Mouse (Mus musculus) heart, adult 2 months (tissue): ENCODE data around the gene Adgrd1.

Experiments used
- CTCF ChIP-seq: fragments of 200-600 bp; IDR thresholded peaks from 2 replicates; pipeline ENCODE4 v1.8.1; 2022; ENCODE audit warnings: antibody characterized with exemption, mild to moderate bottlenecking, moderate library complexity
- EP300 ChIP-seq: fragments of 200-500 bp; IDR thresholded peaks from 2 replicates; pipeline ENCODE4 v1.6.1; 2011; ENCODE audit warnings: low read depth, low read length, control low read depth; ENCODE audit not compliant: insufficient read depth
- POLR2A ChIP-seq: fragments of 200-500 bp; IDR thresholded peaks from 2 replicates; pipeline ENCODE4 v1.6.1; 2011; ENCODE audit warnings: mild to moderate bottlenecking, low read depth, low read length, control low read depth; ENCODE audit not compliant: insufficient read depth

GRCm38 (mm10) chr5:129208279-129208678 is 111.7 kb downstream of the Adgrd1 start:
- TF ChIP-seq CTCF: no peak
- TF ChIP-seq EP300: no peak
- TF ChIP-seq POLR2A: no peak
